Mouse (Mus musculus) kidney, embryonic 14.5 days (tissue): ENCODE measurements around the gene Ppp3ca. TPM values are rescaled to one million over a fixed set of nuclear protein-coding genes. Genes with fewer than 3 reads are reported as not detected.

Experiments used
- ATAC-seq: fragments of 200-750 bp; cut with Nextera tagmentation; 2 replicates; pipeline ENCODE4 v1.8.0; 2017; ENCODE audit warnings: moderate number of reproducible peaks, mild to moderate bottlenecking, moderate TSS enrichment, moderate library complexity; ENCODE audit not compliant: low FRiP score, low TSS enrichment
- H3K27ac ChIP-seq: fragments of 300-500 bp; sonication (generic); 2 replicates; pipeline ENCODE4 v1.5.1; 2014; ENCODE audit warnings: low read depth, mild to moderate bottlenecking, low read length, moderate library complexity, mixed read lengths
- H3K27me3 ChIP-seq: fragments of 300-500 bp; sonication (generic); 2 replicates; pipeline ENCODE4 v1.6.1; 2014; ENCODE audit warnings: mild to moderate bottlenecking, low read length; ENCODE audit not compliant: control insufficient read depth, insufficient read depth
- H3K36me3 ChIP-seq: fragments of 300-500 bp; sonication (generic); 2 replicates; pipeline ENCODE4 v1.6.1; 2014; ENCODE audit warnings: low read length, mixed read lengths; ENCODE audit not compliant: control insufficient read depth, insufficient read depth
- H3K4me1 ChIP-seq: fragments of 300-500 bp; sonication (generic); 2 replicates; pipeline ENCODE4 v1.6.1; 2014; ENCODE audit warnings: low read length, mixed read lengths; ENCODE audit not compliant: control insufficient read depth, insufficient read depth
- H3K4me2 ChIP-seq: fragments of 300-500 bp; sonication (generic); replicated peaks from 2 replicates; pipeline ENCODE4 v1.6.1; 2014; ENCODE audit warnings: low read depth, mild to moderate bottlenecking, low read length
- H3K4me3 ChIP-seq: fragments of 300-500 bp; sonication (generic); 2 replicates; pipeline ENCODE4 v1.5.1; 2014; ENCODE audit warnings: mild to moderate bottlenecking, low read length
- H3K9ac ChIP-seq: fragments of 300-500 bp; sonication (generic); 2 replicates; pipeline ENCODE4 v1.6.1; 2014; ENCODE audit warnings: low read depth, mild to moderate bottlenecking, low read length, moderate library complexity
- H3K9me3 ChIP-seq: fragments of 300-500 bp; sonication (generic); 2 replicates; pipeline ENCODE4 v1.6.1; 2016; ENCODE audit warnings: low read length; ENCODE audit not compliant: control insufficient read depth
- WGBS: fragments of 180-500 bp; shearing (Covaris S2); extraction: QIAGEN DNeasy Blood & Tissue Kit; methylation state at CpG from one replicate; pipeline ENCODE4 v1.1.7; 2014; 5-methylcytosine and 5-hydroxymethylcytosine counted together
- microRNA-seq: library from miRNA; unstranded; fragments of <30 nt; microRNA quantifications from one replicate; pipeline ENCODE4, GENCODE M21; 2016
- polyA plus RNA-seq: library from polyadenylated mRNA; unstranded; fragments of >200 nt; fragmentation: Nextera tagmentation; extraction: Ambion mirVana; gene quantifications from 2 replicates; pipeline ENCODE4 v1.2.1, GENCODE M21; 2014

Ppp3ca gene
- polyA plus RNA-seq, 1 experiment from 2014 or later, result 76.7 TPM

DNA sequence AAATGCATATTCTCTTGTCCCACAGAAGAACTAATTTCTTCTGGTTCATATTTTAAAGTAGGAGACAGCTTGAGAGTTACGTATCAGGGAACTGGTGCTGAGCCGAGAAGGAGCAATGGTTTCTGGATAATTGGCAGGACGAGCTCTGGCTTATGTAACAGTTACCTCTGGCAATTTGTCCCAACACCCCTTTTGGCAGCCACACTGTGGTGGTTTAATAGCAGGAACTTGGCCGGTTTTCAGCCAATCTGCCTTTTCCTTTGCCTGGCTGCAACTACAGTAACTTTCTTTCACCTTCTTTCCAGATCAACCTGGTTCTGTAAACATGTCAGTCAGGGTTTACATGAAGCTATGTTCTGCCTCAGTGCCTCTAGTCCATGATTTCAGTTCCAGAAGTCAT lies 299.9 kb downstream of the Ppp3ca start:
- Histone ChIP-seq H3K9me3 (no peaks in the 10 kb centered on the region), H3K27ac (no peak overlapping the region), H3K27me3 (no peaks in the 10 kb centered on the region), H3K9ac (no peak overlapping the region), H3K4me1 (no peaks in the 10 kb centered on the region), H3K4me3 (no peak overlapping the region), H3K4me2 (no peak overlapping the region), H3K36me3 (no peaks in the 10 kb centered on the region)
- WGBS, result 76% methylated on average over 4 of the region's 4 CpGs
- ATAC-seq, result no peak

- Histone ChIP-seq H3K4me3 (no peak overlapping the region), H3K9ac (no peak overlapping the region), H3K4me2 (no peak overlapping the region), H3K27me3 (no peaks in the 10 kb centered on the region), H3K36me3 (no peaks in the 10 kb centered on the region), H3K9me3 (no peaks in the 10 kb centered on the region), H3K4me1 (no peaks in the 10 kb centered on the region), H3K27ac (no peak overlapping the region)
- 85% methylated on average over 1 of the region's 1 CpGs for WGBS
- ATAC-seq, result no peak
Measured at GRCm38 (mm10) chr3:136977859-136978258, 307.9 kb downstream of the Ppp3ca start.

DNA sequence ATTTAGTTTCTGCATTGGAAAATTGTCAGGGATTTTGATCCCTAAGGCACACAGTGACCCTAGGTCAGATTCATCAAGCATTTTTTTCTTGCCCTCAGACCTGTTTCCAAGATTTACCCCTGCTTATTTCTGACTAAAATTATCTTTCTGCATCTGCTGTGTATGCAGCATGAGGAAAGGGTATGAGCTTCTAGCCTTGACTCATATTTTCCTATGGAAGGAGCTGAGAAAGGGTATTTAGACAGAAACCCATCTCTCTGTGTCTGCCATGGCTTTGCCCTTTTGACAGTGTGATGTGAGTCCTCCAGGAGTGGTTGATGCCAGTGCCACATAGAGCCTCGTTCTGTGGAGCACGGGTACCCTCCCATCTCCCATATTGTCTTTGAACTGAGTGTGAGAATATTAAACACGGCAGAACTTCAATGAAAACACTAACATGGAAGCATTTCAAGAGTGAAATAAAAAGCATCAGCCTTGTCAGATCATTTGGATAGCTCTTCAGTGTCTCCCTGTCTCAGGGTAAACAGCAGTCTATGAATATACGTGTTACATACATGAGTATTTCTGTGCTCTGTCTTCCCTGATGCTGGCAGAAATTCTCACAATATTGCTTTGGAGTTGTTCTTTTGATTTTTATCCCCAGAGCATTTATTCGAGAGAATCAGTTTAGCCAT lies 311.1 kb downstream of the Ppp3ca start:
- Histone ChIP-seq H3K4me3 (no peak overlapping the region), H3K27me3 (no peaks in the 10 kb centered on the region), H3K4me2 (no peak overlapping the region), H3K4me1 (no peaks in the 10 kb centered on the region), H3K36me3 (no peaks in the 10 kb centered on the region), H3K9ac (no peak overlapping the region), H3K27ac (no peak overlapping the region), H3K9me3 (no peaks in the 10 kb centered on the region)
- 85% methylated on average over 5 of the region's 5 CpGs for WGBS
- no peak for ATAC-seq

- WGBS, result 86% methylated on average over 4 of the region's 4 CpGs
- no peak overlapping the region for H3K4me2 ChIP-seq
- no peaks in the 10 kb centered on the region for H3K9me3 ChIP-seq
- H3K4me1 ChIP-seq, result no peaks in the 10 kb centered on the region
- H3K36me3 ChIP-seq, result no peaks in the 10 kb centered on the region
- no peak overlapping the region for H3K4me3 ChIP-seq
- no peaks in the 10 kb centered on the region for H3K27me3 ChIP-seq
- H3K27ac ChIP-seq, result no peak overlapping the region
- H3K9ac ChIP-seq, result no peak overlapping the region
- ATAC-seq, result no peak
Measured at GRCm38 (mm10) chr3:136981589-136981924, 311.6 kb downstream of the Ppp3ca start.

DNA sequence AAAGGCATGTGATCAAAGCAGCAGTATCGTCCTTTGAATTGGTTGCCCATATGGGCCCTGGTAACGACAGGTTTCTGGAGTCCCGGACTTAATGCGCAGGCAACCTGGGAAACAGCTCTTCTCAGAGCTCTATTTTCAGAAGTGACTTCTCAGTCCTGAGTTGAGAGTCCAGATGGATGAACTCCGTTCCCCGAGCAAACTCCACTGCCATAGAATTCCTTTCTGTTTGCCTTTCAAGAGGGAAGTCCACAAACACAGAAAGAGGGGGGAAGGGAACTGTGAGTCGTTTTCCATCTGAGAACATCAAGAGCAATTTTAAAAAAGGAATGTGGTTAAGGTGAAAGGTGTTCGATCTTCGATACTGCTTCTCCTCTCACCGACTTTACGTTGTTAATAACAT lies 312.1 kb downstream of the Ppp3ca start:
- Histone ChIP-seq H3K4me1 (no peaks in the 10 kb centered on the region), H3K4me2 (no peak overlapping the region), H3K27ac (no peak overlapping the region), H3K27me3 (no peaks in the 10 kb centered on the region), H3K9me3 (no peaks in the 10 kb centered on the region), H3K9ac (no peak overlapping the region), H3K36me3 (no peaks in the 10 kb centered on the region), H3K4me3 (no peak overlapping the region)
- ATAC-seq, result no peak
- WGBS, result 87% methylated on average over 11 of the region's 11 CpGs

DNA sequence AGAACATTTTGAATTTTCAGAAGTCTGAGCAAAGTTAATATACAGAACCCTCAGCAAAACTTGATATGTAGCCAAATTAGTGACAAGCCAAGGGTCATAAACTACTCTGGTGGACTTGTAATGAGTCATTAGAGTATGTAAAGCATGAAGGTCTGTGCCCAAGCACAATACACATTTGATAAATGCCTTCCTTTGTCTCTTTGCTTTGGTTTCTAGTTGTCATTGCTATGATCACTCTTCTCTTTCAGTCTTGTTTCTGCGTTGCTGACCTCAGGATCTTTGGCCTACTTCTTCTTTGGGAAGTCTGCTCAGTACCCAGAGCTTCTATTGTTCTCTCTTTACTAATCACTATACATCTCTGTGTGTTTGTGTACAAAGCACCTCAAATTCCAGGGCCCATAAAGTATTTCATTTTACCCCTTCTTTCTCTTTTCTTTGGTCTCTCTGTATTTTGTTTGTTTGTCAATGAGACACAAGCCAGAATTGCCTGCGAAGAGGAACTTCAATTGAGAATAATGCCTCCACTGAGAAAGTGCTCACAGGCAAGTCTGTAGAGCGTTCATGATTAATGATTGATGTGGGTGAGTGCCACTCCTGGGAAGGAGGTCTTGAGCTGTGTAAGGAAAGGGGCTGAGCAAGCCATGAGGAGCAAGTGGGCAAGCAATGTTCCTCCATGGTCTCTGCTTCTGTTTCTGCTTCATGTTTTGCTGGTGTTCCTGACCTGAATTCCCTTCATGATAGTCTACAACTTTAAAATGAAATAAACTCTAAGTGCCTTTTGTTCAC lies 316.4 kb downstream of the Ppp3ca start:
- no peaks in the 10 kb centered on the region for H3K4me1 ChIP-seq
- ATAC-seq, result no peak
- H3K27ac ChIP-seq, result no peak overlapping the region
- H3K9me3 ChIP-seq, result no peaks in the 10 kb centered on the region
- no peak overlapping the region for H3K9ac ChIP-seq
- no peak overlapping the region for H3K4me3 ChIP-seq
- H3K27me3 ChIP-seq, result no peaks in the 10 kb centered on the region
- 65% methylated on average over 3 of the region's 3 CpGs for WGBS
- no peaks in the 10 kb centered on the region for H3K36me3 ChIP-seq
- H3K4me2 ChIP-seq, result no peak overlapping the region

Small RNA genes lying within 50 kb of the gene (microRNA-seq; reads per million reads assigned to microRNA genes)
- not detected for gene Gm44327
